Mouse (Mus musculus) retina, postnatal 1 day (tissue): ENCODE data around the gene Vmn1r217.
"Not testable (repeated sequence)": the region's sequence is repeated elsewhere in the genome, so short reads cannot be mapped to it uniquely, and the experiment has no call there.

Experiments
- DNase-seq: peaks from one replicate; pipeline ENCODE4 v3.0.0-alpha.2; 2012

The Vmn1r217 gene

GRCm38 (mm10) chr13:23118126-23118525, at the start of gene Vmn1r217:
TSS of gene Vmn1r217 (minus strand) at chr13:23118226.
- not testable (repeated sequence) for DNase-seq

- DNase-seq = not testable (repeated sequence)
Measured at GRCm38 (mm10) chr13:23166471-23166870, 48.4 kb upstream of the Vmn1r217 start.

- DNase-seq = no peak
Measured at GRCm38 (mm10) chr13:23159012-23159411, 41.0 kb upstream of the Vmn1r217 start, which contains the start of gene Vmn1r219. TSS of gene Vmn1r219 (plus strand) at chr13:23159312.

- DNase-seq = peak; percentile 15
Measured at GRCm38 (mm10) chr13:23157848-23158247, 39.8 kb upstream of the Vmn1r217 start.

DNA sequence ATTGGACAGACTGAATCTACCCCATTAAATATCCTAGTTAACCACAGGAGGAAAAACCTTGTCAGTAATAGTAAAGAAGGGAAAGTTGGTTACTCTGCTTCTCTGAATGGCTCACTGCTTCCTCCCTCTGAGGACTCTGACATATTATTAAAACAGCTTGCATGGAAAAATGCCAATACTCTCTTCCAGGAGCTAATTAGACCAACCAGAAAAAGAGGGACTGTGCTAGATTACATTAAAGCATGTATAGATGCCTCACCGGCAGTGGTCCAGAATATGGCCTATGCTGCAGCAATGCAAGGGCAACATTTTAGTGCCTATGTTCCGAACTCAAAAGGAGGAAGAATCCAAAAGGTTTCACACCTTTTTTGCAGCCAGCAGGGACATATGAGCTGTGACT, 20.9 kb upstream of the Vmn1r217 start:
- no peak for DNase-seq

GRCm38 (mm10) chr13:23133501-23133900, 15.5 kb upstream of the Vmn1r217 start:
- DNase-seq = no peak

DNA sequence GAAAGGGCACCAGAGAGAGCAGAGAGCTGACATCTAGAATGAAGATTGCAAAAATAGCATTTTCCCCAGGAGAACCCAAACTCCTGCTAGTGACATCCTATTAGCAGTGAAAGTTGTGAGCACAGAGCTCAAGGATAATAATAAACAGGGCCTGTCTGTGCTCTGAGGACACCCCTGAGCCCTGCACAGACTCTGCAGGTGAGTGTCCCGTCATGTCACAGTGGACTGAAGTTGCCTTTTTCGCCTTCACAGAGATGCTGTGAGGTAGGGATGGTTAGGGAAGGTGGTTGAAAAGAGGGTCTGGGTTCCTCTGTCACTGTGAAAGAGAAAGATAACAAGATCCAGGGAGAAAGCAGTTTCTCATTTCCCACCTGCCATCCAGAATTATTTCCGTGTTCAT, 15.1 kb upstream of the Vmn1r217 start, which contains the start of gene Vmn1r218:
Gene Vmn1r218, plus strand, starts transcription at position 57 of the 400 bp plus-strand sequence.
- no peak for DNase-seq

DNA sequence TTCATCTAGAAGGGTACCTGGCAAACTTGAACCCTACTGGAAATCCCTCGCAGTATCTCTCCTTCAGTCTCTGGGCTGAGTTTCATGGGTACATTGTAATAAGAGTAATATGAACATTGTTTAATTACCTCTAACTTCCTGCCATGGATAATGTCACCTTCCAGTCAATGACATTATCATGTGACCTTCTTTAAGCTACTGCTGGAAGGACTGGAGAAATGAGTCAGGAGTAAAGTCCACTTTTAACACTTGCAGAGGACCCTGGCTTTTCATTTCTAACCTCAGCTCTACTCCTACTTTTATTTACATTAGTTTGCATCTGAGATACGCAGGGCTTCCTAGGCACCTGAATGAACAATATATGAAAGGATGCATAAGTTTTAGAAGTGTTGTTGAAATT, 2.6 kb upstream of the Vmn1r217 start:
- no peak for DNase-seq

DNA sequence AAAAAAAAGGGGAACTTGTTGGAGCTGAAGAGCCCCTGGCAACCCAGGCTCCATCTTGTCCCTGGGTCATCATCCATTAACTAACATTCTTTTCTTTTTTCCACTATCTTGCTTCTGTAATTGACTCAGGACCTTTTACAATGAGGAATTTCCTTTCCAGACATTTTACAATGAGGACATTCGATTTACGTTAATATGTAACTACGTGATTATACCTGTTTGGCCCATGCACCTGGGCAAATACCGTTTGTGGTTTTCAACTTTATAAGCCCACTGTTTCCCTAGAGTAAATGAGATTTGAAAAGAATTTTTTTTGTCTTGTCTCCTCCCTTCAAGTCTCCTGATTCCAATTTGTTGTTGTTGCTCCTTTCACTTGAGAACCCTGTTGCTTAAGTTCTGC, 23.6 kb downstream of the Vmn1r217 start:
- no peak for DNase-seq

- DNase-seq = no peak
Measured at GRCm38 (mm10) chr13:23069312-23069711, 48.7 kb downstream of the Vmn1r217 start.

DNA sequence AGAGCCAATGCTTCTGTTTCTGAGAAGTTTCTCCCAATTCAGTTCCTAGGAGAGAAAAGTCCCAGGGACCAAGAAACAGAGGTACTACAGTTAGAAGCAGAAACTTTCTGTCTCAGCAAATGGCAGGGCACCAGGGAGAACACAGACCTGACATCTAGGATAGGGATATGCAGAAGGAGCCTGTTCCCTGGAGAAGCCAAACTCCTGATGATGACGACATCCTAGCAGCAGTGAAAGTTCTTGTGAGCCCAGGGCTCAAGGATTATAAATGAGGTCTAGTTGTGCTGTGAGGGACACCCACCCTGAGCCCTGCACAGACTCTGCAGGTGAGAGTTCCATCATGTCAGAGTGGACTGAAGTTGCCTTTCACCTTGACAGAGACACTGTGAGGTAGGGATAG, 50.3 kb downstream of the Vmn1r217 start, which contains the start of gene Vmn1r215:
Gene Vmn1r215, plus strand, starts transcription at position 301 of the 400 bp plus-strand sequence.
- DNase-seq = no peak

DNA sequence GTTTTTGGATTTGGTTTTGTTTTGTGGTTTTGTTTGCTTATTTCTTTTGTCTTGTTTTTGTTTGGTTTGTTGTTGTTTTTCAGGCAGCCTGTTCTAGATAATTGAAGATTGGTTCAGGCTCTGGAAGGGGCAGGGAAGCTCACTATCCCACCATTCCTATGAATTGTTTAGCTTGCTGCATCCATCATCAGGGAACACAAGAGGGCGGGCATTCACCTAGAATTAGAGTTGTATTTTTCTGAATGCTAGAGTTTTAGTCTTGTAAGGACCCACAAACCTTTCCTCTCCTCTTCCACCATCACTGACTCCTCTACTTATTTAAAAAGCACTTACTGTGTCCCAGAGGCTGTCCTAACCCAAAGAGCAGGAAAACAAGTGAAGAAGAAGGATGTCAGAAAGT, 60.2 kb downstream of the Vmn1r217 start:
- DNase-seq = no peak
